In genomic region chr6:121556481-121556880, GRCm38 (mm10) we compare ENCODE assay signal across 8 mouse cellular contexts.
DNase-seq lines count a peak whose midpoint lies in the region; ATAC-seq and TF ChIP-seq lines count a peak whose summit lies in the region.
"Had no signal": no experiment of that assay in that cellular context is flagged by ENCODE, and none has a peak within 500 bp of the region (broad histone marks: within the 10 kb centered on the region; RNA-seq: fewer than 3 reads in every experiment).

No protein-coding gene starts in this region.

- no peak overlapping the region for H3K27ac ChIP-seq in layer of hippocampus, adult 2 months
- H3K27ac ChIP-seq: embryonic facial prominence, embryonic 12.5 days had no signal

- TF ChIP-seq CTCF in layer of hippocampus, adult 2 months (conservative IDR thresholded peaks at IDR 0.05), result peak; percentile 81

- H3K4me3 ChIP-seq in layer of hippocampus, adult 2 months, result no peak overlapping the region
- H3K4me3 ChIP-seq: embryonic facial prominence, embryonic 12.5 days had no signal

- intact Hi-C loops in heart, postnatal 36 days (cut with DNase I), result loop anchor here (5.0 kb wide), 1 partner anchor 746 kb away; no protein-coding TSS in a partner anchor

- peak in 1 of 2 experiments; percentile 46 for DNase-seq in layer of hippocampus, adult 2 months (ENCODE audit: low spot score in 2 of 2)
- no peak for DNase-seq in layer of hippocampus, adult 9-10 months (ENCODE audit: low spot score)
- DNase-seq in ES-CJ7 (ENCODE audit: low read depth, low spot score), result peak; percentile 63
- DNase-seq in R1 (ENCODE audit: low read depth, low spot score), result peak; percentile 66
- peak; percentile 22 for DNase-seq in hindlimb bud, embryonic 11.5 days (ENCODE audit: extremely low spot score, low read depth, low spot score)
- DNase-seq in heart, postnatal 36 days, result no peak

- ATAC-seq in activated CD4-positive, CD25-positive, alpha-beta regulatory T cell, adult 4 months, result no peak

Comparison
In these comparisons a context has a peak if more than half of its experiments do, and no peak if none do; other contexts are left out.
1. DNase-seq: peak in ES-CJ7 (single experiment), R1 (single experiment) and hindlimb bud, embryonic 11.5 days (single experiment); none in layer of hippocampus, adult 9-10 months (single experiment) and heart, postnatal 36 days (0 of 2).